Mouse (Mus musculus) hindbrain, embryonic 10.5 days (tissue): ENCODE measurements around the gene Rpl15. TPM values are rescaled to one million over a fixed set of nuclear protein-coding genes. Genes with fewer than 3 reads are reported as not detected.

Source experiments
- polyA plus RNA-seq: library from polyadenylated mRNA; unstranded; fragments of >200 nt; fragmentation: Nextera tagmentation; extraction: Ambion mirVana; gene quantifications from 2 replicates; pipeline ENCODE4 v1.2.1, GENCODE M21; 2016

Rpl15 gene
- polyA plus RNA-seq, 1 experiment from 2014 or later: 390 TPM

Other genes starting within 250 kb of the Rpl15 start
- 3.4 TPM in 2 replicates for gene Nr1d2, start 32.3 kb downstream of the Rpl15 start, polyA plus RNA-seq
- 11.4 and 15.0 TPM in 2 replicates for gene Nkiras1, start 255 bp downstream of the Rpl15 start, polyA plus RNA-seq
- 160 and 166 TPM in 2 replicates for gene Ube2e1, start 60.5 kb upstream of the Rpl15 start, polyA plus RNA-seq